Mouse (Mus musculus) spleen, adult 2 months (tissue): ENCODE measurements around the gene Slc22a3. TPM values are rescaled to one million over a fixed set of nuclear protein-coding genes. Genes with fewer than 3 reads are reported as not detected.

Source experiments
- DNase-seq, 2 experiments: peaks; one replicate each; pipeline versions ENCODE4 v3.0.0 to v3.0.0-alpha.2; 2012 to 2021; ENCODE audit warnings: low spot score in 2 of 2, low read depth in 1 of 2
- H3K27ac ChIP-seq: fragments of 200-500 bp; 2 replicates; pipeline ENCODE4 v1.5.1; 2012; ENCODE audit warnings: low read length, inconsistent platforms; ENCODE audit not compliant: insufficient read depth
- H3K27me3 ChIP-seq: fragments of 200-500 bp; 2 replicates; pipeline ENCODE4 v1.6.1; 2012; ENCODE audit warnings: mild to moderate bottlenecking, moderate library complexity, low read length, inconsistent platforms; ENCODE audit not compliant: control insufficient read depth, insufficient read depth
- H3K36me3 ChIP-seq: fragments of 200-500 bp; 2 replicates; pipeline ENCODE4 v1.6.1; 2012; ENCODE audit warnings: mild to moderate bottlenecking, low read length, inconsistent platforms; ENCODE audit not compliant: control insufficient read depth, insufficient read depth
- H3K4me1 ChIP-seq: fragments of 200-500 bp; 2 replicates; pipeline ENCODE4 v1.6.1; 2011; ENCODE audit warnings: inconsistent platforms; ENCODE audit not compliant: control insufficient read depth, insufficient read depth, insufficient read length
- H3K4me3 ChIP-seq: fragments of 200-500 bp; 2 replicates; pipeline ENCODE4 v1.5.1; 2011; ENCODE audit warnings: mild to moderate bottlenecking, inconsistent platforms; ENCODE audit not compliant: insufficient read depth, insufficient read length; ENCODE audit errors: extremely low read depth
- CTCF ChIP-seq: fragments of 200-500 bp; IDR thresholded peaks from 2 replicates; pipeline ENCODE4 v1.5.1; 2011; ENCODE audit warnings: mild to moderate bottlenecking, inconsistent platforms; ENCODE audit not compliant: insufficient read depth, insufficient read length, insufficient replicate concordance; ENCODE audit errors: extremely low read depth
- POLR2A ChIP-seq: fragments of 200-500 bp; IDR thresholded peaks from 2 replicates; pipeline ENCODE4 v1.6.1; 2011; ENCODE audit warnings: low read depth, low read length, inconsistent platforms
- WGBS: fragments of 180-500 bp; shearing (Covaris S2); methylation state at CpG from one replicate; pipeline ENCODE4 v1.1.7; 2018; 5-methylcytosine and 5-hydroxymethylcytosine counted together
- polyA plus RNA-seq: library from polyadenylated mRNA; depleted of rRNA; stranded (reverse); fragments of >200 nt; gene quantifications from 2 replicates; pipeline ENCODE4 v1.2.3, GENCODE M21; 2012

The Slc22a3 gene
- polyA plus RNA-seq, 1 experiment: 2.1 TPM

- Histone ChIP-seq H3K36me3 (no peaks in the 10 kb centered on the region), H3K4me1 (no peaks in the 10 kb centered on the region), H3K27ac (no peak overlapping the region), H3K27me3 (no peaks in the 10 kb centered on the region), H3K4me3 (no peak overlapping the region)
- no peak for DNase-seq
- 74% methylated on average over 8 of the region's 8 CpGs for WGBS
- TF ChIP-seq POLR2A (no peak), CTCF (no peak)
These were observed 8.1 kb downstream of the Slc22a3 start for GRCm38 (mm10) chr17:12499426-12499825.

GRCm38 (mm10) chr17:12495558-12495957, 11.9 kb downstream of the Slc22a3 start:
- WGBS: 64% methylated on average over 3 of the region's 3 CpGs
- Histone ChIP-seq H3K4me1 (no peaks in the 10 kb centered on the region), H3K4me3 (no peak overlapping the region), H3K36me3 (no peaks in the 10 kb centered on the region), H3K27me3 (no peaks in the 10 kb centered on the region), H3K27ac (no peak overlapping the region)
- TF ChIP-seq CTCF (no peak), POLR2A (no peak)
- DNase-seq: no peak

- Histone ChIP-seq H3K4me1 (no peaks in the 10 kb centered on the region), H3K27ac (no peak overlapping the region), H3K27me3 (no peaks in the 10 kb centered on the region), H3K36me3 (no peaks in the 10 kb centered on the region), H3K4me3 (no peak overlapping the region)
- TF ChIP-seq CTCF (no peak), POLR2A (no peak)
- 94% methylated on average over 12 of the region's 12 CpGs for WGBS
- DNase-seq: no peak
These were observed 15.9 kb downstream of the Slc22a3 start for GRCm38 (mm10) chr17:12491591-12491990.

- WGBS: 74% methylated on average over 5 of the region's 5 CpGs
- Histone ChIP-seq H3K27ac (no peak overlapping the region), H3K27me3 (no peaks in the 10 kb centered on the region), H3K36me3 (no peaks in the 10 kb centered on the region), H3K4me3 (no peak overlapping the region), H3K4me1 (no peaks in the 10 kb centered on the region)
- no peak for DNase-seq
- TF ChIP-seq POLR2A (no peak), CTCF (no peak)
These were observed 17.6 kb downstream of the Slc22a3 start for GRCm38 (mm10) chr17:12489888-12490287.

GRCm38 (mm10) chr17:12485657-12486056, 21.8 kb downstream of the Slc22a3 start:
- H3K4me3 ChIP-seq: no peak overlapping the region
- no peaks in the 10 kb centered on the region for H3K27me3 ChIP-seq
- 93% methylated on average over 3 of the region's 3 CpGs for WGBS
- no peaks in the 10 kb centered on the region for H3K4me1 ChIP-seq
- H3K27ac ChIP-seq: no peak overlapping the region
- no peaks in the 10 kb centered on the region for H3K36me3 ChIP-seq
- TF ChIP-seq CTCF (no peak), POLR2A (no peak)
- DNase-seq: no peak

GRCm38 (mm10) chr17:12479416-12479815, 28.1 kb downstream of the Slc22a3 start:
- DNase-seq: no peak
- no peak for TF ChIP-seq CTCF
- no peak for TF ChIP-seq POLR2A
- 70% methylated on average over 2 of the region's 2 CpGs for WGBS

GRCm38 (mm10) chr17:12474509-12475083, 32.9 kb downstream of the Slc22a3 start:
- TF ChIP-seq CTCF: no peak
- TF ChIP-seq POLR2A: no peak

More at GRCm38 (mm10) chr17:12479416-12479815, 28.1 kb downstream of the Slc22a3 start:
- Histone ChIP-seq H3K27ac (no peak overlapping the region), H3K4me3 (no peak overlapping the region), H3K27me3 (no peaks in the 10 kb centered on the region), H3K36me3 (no peaks in the 10 kb centered on the region), H3K4me1 (no peaks in the 10 kb centered on the region)

More at GRCm38 (mm10) chr17:12474509-12475083, 32.9 kb downstream of the Slc22a3 start:
- 38% methylated on average over 3 of the region's 3 CpGs for WGBS
- no peak overlapping the region for H3K4me3 ChIP-seq
- no peaks in the 10 kb centered on the region for H3K27me3 ChIP-seq
- no peaks in the 10 kb centered on the region for H3K36me3 ChIP-seq
- DNase-seq: no peak
- H3K27ac ChIP-seq: no peak overlapping the region
- no peaks in the 10 kb centered on the region for H3K4me1 ChIP-seq
